Mouse (Mus musculus) small intestine, adult 2 months (tissue): Measurements from ENCODE around the gene Supt5.

Source experiments
- CTCF ChIP-seq: fragments of 200-500 bp; IDR thresholded peaks from 2 replicates; pipeline ENCODE4 v1.5.1; 2012; ENCODE audit warnings: low read depth, mild to moderate bottlenecking, control low read depth, inconsistent platforms, low read length, moderate library complexity, mixed read lengths; ENCODE audit not compliant: insufficient replicate concordance, insufficient read length; ENCODE audit errors: extremely low read depth
- POLR2A ChIP-seq: fragments of 200-500 bp; IDR thresholded peaks from 2 replicates; pipeline ENCODE4 v1.6.1; 2012; ENCODE audit warnings: low read depth, mild to moderate bottlenecking, control low read depth, inconsistent platforms, low read length, moderate library complexity

GRCm38 (mm10) chr7:28356981-28357380 is 18.4 kb upstream of the Supt5 start:
- TF ChIP-seq CTCF (no peak), POLR2A (no peak)
